ENCODE assay signal across 8 mouse cellular contexts in genomic region chr17:33823171-33823570, GRCm38 (mm10). TPM values are rescaled to one million over a fixed set of nuclear protein-coding genes. Genes with fewer than 3 reads are reported as not detected.
DNase-seq lines count a peak whose midpoint lies in the region; ATAC-seq and TF ChIP-seq lines count a peak whose summit lies in the region.
"Not testable (repeated sequence)": the region's sequence is repeated elsewhere in the genome, so short reads cannot be mapped to it uniquely, and the experiment has no call there.

No protein-coding gene starts in this region.

- peaks cover 56% of the 10 kb centered on the region for H3K36me3 ChIP-seq in C2C12 (ENCODE audit: control insufficient read depth, insufficient read depth)
- H3K36me3 ChIP-seq in forebrain, embryonic 14.5 days (ENCODE audit: control insufficient read depth, insufficient read depth, low read length): peaks cover 54% of the 10 kb centered on the region
- peaks cover 35% of the 10 kb centered on the region for H3K36me3 ChIP-seq in heart, embryonic 16.5 days (ENCODE audit: control insufficient read depth, insufficient read depth)
- H3K36me3 ChIP-seq in intestine, postnatal 0 days (ENCODE audit: control insufficient read depth, insufficient read depth): peaks cover 60% of the 10 kb centered on the region
- H3K36me3 ChIP-seq in liver, adult 2 months (ENCODE audit: control insufficient read depth, insufficient read depth, low read length): peaks cover 20% of the 10 kb centered on the region
- H3K36me3 ChIP-seq in macrophage (ENCODE audit: inconsistent target): peaks cover 17% of the 10 kb centered on the region; the same call in 1 of the 2 replicates
- H3K36me3 ChIP-seq in neural tube, embryonic 13.5 days: peaks cover 45% of the 10 kb centered on the region

- peak overlapping the region; percentile 93 for H3K4me2 ChIP-seq in forebrain, embryonic 14.5 days (ENCODE audit: low read length)
- H3K4me2 ChIP-seq in heart, embryonic 16.5 days (ENCODE audit: low read depth, low read length): peak overlapping the region; percentile 90
- peak overlapping the region; percentile 74 for H3K4me2 ChIP-seq in intestine, postnatal 0 days (replicated peaks; ENCODE audit: low read depth)
- peak overlapping the region; percentile 98 for H3K4me2 ChIP-seq in neural tube, embryonic 13.5 days

- peaks cover 50% of the 10 kb centered on the region for H3K79me3 ChIP-seq in C2C12 (ENCODE audit: low read depth)

- not testable (repeated sequence) for ATAC-seq in forebrain, embryonic 14.5 days; heart, embryonic 16.5 days (replicated peaks; ENCODE audit: extremely low read depth, insufficient read depth, low FRiP score); intestine, postnatal 0 days; neural tube, embryonic 13.5 days (ENCODE audit: low read depth)

- H3K27ac ChIP-seq in cortical plate, adult 2 months (ENCODE audit: insufficient read depth, low read length); forebrain, embryonic 14.5 days (ENCODE audit: low read depth, low read length); heart, embryonic 16.5 days (ENCODE audit: low read length); intestine, postnatal 0 days (ENCODE audit: low read depth, low read length); liver, adult 2 months (replicated peaks; ENCODE audit: insufficient read depth, low read depth, low read length); neural tube, embryonic 13.5 days (replicated peaks): not testable (repeated sequence)
- H3K27ac ChIP-seq in macrophage: peak overlapping the region; percentile 82; the same call in 1 of the 2 replicates

- H3K27me3 ChIP-seq in C2C12 (ENCODE audit: control insufficient read depth, insufficient read depth, insufficient read length); forebrain, embryonic 14.5 days (replicated peaks; ENCODE audit: control insufficient read depth, insufficient read depth, low read length); heart, embryonic 16.5 days (ENCODE audit: control insufficient read depth, insufficient read depth, low read length); intestine, postnatal 0 days (replicated peaks; ENCODE audit: control insufficient read depth, insufficient read depth, low read length); liver, adult 2 months (ENCODE audit: control insufficient read depth, insufficient read depth, low read length); neural tube, embryonic 13.5 days: not testable (repeated sequence)

- TF ChIP-seq POLR2A in cortical plate, adult 2 months (IDR thresholded peaks at IDR 0.05; ENCODE audit: extremely low read depth, insufficient read depth, low read length); liver, adult 2 months (IDR thresholded peaks at IDR 0.05; ENCODE audit: extremely low read depth, insufficient read depth, low read length): not testable (repeated sequence)

- H3K9me3 ChIP-seq in forebrain, embryonic 14.5 days (replicated peaks; ENCODE audit: control insufficient read depth, low read length); heart, embryonic 16.5 days (replicated peaks; ENCODE audit: control insufficient read depth, low read length); intestine, postnatal 0 days (ENCODE audit: control insufficient read depth); neural tube, embryonic 13.5 days: not testable (repeated sequence)

- H3K79me2 ChIP-seq in C2C12 (ENCODE audit: control insufficient read depth, insufficient read depth) (peaks cover 78% of the 10 kb centered on the region), macrophage (ENCODE audit: inconsistent target) (peaks cover 59% of the 10 kb centered on the region)
- H3K79me2 ChIP-seq in liver, adult 2 months (ENCODE audit: control insufficient read depth, insufficient read depth, low read length): not testable (repeated sequence)

- peak overlapping the region; percentile 75 for H3K9ac ChIP-seq in forebrain, embryonic 14.5 days (ENCODE audit: low read length)
- H3K9ac ChIP-seq in heart, embryonic 16.5 days (ENCODE audit: low read length): peak overlapping the region; percentile 89
- H3K9ac ChIP-seq in intestine, postnatal 0 days (ENCODE audit: low read depth, low read length): peak overlapping the region; percentile 86
- peak overlapping the region; percentile 64; the same call in 1 of the 2 replicates for H3K9ac ChIP-seq in liver, adult 2 months (ENCODE audit: low read depth, low read length)
- peak overlapping the region; percentile 88 for H3K9ac ChIP-seq in neural tube, embryonic 13.5 days

- 84% methylated on average over 8 of the region's 8 CpGs for WGBS in forebrain, embryonic 14.5 days
- WGBS in heart, embryonic 16.5 days: 74% methylated on average over 8 of the region's 8 CpGs
- WGBS in intestine, postnatal 0 days: 57% methylated on average over 8 of the region's 8 CpGs
- 72% methylated on average over 8 of the region's 8 CpGs for WGBS in liver, adult 2 months
- WGBS in macrophage (ENCODE audit: missing documents): 79% methylated on average over 8 of the region's 8 CpGs
- 77% methylated on average over 8 of the region's 8 CpGs for WGBS in neural tube, embryonic 13.5 days

- peak overlapping the region; percentile 82 for H3ac ChIP-seq in C2C12 (ENCODE audit: control insufficient read depth, insufficient read length, low read depth)

- H3K4me1 ChIP-seq in cortical plate, adult 2 months (ENCODE audit: control insufficient read depth, insufficient read depth, low read length); intestine, postnatal 0 days (replicated peaks; ENCODE audit: control insufficient read depth, insufficient read depth, low read length): not testable (repeated sequence)
- peaks cover 14% of the 10 kb centered on the region for H3K4me1 ChIP-seq in forebrain, embryonic 14.5 days (ENCODE audit: control insufficient read depth, insufficient read depth, low read length)
- H3K4me1 ChIP-seq in heart, embryonic 16.5 days (ENCODE audit: control insufficient read depth, insufficient read depth, low read length): peaks cover 34% of the 10 kb centered on the region
- H3K4me1 ChIP-seq in liver, adult 2 months (ENCODE audit: control insufficient read depth, insufficient read depth, low read length): peaks cover 22% of the 10 kb centered on the region
- H3K4me1 ChIP-seq in neural tube, embryonic 13.5 days (replicated peaks): peaks cover 66% of the 10 kb centered on the region

- not testable (repeated sequence) for TF ChIP-seq CTCF in C2C12 (IDR thresholded peaks at IDR 0.05; ENCODE audit: control insufficient read depth, insufficient read depth, insufficient read length); cortical plate, adult 2 months (IDR thresholded peaks at IDR 0.05; ENCODE audit: extremely low read depth, insufficient read depth, low read length); intestine, postnatal 0 days (IDR thresholded peaks at IDR 0.05; ENCODE audit: low read depth); liver, adult 2 months (IDR thresholded peaks at IDR 0.05; ENCODE audit: low read depth, low read length)

- H3K4me3 ChIP-seq in C2C12 (ENCODE audit: insufficient read depth, poor library complexity, severe bottlenecking): peak overlapping the region; percentile 89
- H3K4me3 ChIP-seq in cortical plate, adult 2 months (ENCODE audit: insufficient read depth, low read length): peak overlapping the region; percentile 80; the same call in 1 of the 2 replicates
- H3K4me3 ChIP-seq in forebrain, embryonic 14.5 days (ENCODE audit: low read depth, low read length): peak overlapping the region; percentile 65
- H3K4me3 ChIP-seq in heart, embryonic 16.5 days (ENCODE audit: low read length): peak overlapping the region; percentile 90
- H3K4me3 ChIP-seq in intestine, postnatal 0 days (ENCODE audit: low read depth, low read length): peak overlapping the region; percentile 78
- H3K4me3 ChIP-seq in liver, adult 2 months (ENCODE audit: insufficient read depth, low read depth, low read length): not testable (repeated sequence)
- peak overlapping the region; percentile 87 for H3K4me3 ChIP-seq in macrophage (ENCODE audit: inconsistent target)
- peak overlapping the region; percentile 81 for H3K4me3 ChIP-seq in neural tube, embryonic 13.5 days

- not testable (repeated sequence) for DNase-seq in forebrain, embryonic 14.5 days (ENCODE audit: low spot score); liver, adult 2 months (ENCODE audit: extremely low read depth, low read depth, low spot score)

RNA-seq across cellular contexts. Expression of gene Rps28, which starts 1.2 kb away (rescaled TPM):
- 8,619 TPM for polyA plus RNA-seq in C2C12 (2012; fragmentation: generic; extraction: Trizol)
- 587 and 641 TPM in 2 replicates for polyA plus RNA-seq in cortical plate, adult 2 months (2012; rRNA removed)
- polyA plus RNA-seq in forebrain, embryonic 14.5 days (2014; fragmentation: Nextera tagmentation; extraction: Ambion mirVana): 624 and 885 TPM in 2 replicates
- polyA plus RNA-seq in heart, embryonic 16.5 days (2015; fragmentation: Nextera tagmentation; extraction: Ambion mirVana): 388 and 436 TPM in 2 replicates
- polyA plus RNA-seq in intestine, postnatal 0 days (2015; fragmentation: Nextera tagmentation; extraction: Ambion mirVana): 831 and 858 TPM in 2 replicates
- 275 and 294 TPM in 2 replicates for total RNA-seq in liver, adult 2 months (2014; rRNA removed)
- 374 and 500 TPM in 2 replicates for polyA plus RNA-seq in liver, adult 2 months (2012; rRNA removed)
- total RNA-seq in macrophage (2018; cell fraction: chromatin; rRNA removed): 100 to 1,000 TPM in 3 of 26 experiments, 10 to 100 TPM in 23; 38.9 to 293 (median 68.4) TPM
- total RNA-seq in macrophage (2018; cell fraction: cytosol; rRNA removed): 1,000 to 10,000 TPM in 25 of 26 experiments, 100 to 1,000 TPM in 1; 906 to 2,967 (median 1,656) TPM
- total RNA-seq in macrophage (2018; cell fraction: nucleus; rRNA removed): 100 to 1,000 TPM; 206 to 479 (median 301) TPM
- 746 to 2,425 TPM (median 1,878 TPM) in 3 replicates for polyA plus RNA-seq in macrophage (2018)
- 530 and 625 TPM in 2 replicates for polyA plus RNA-seq in neural tube, embryonic 13.5 days (2015; fragmentation: Nextera tagmentation; extraction: Ambion mirVana)

RNA-seq across cellular contexts. Expression of gene Ndufa7, which starts 1.2 kb away (rescaled TPM):
- polyA plus RNA-seq in C2C12 (2012; fragmentation: generic; extraction: Trizol) (493 TPM), macrophage (2018) (105 to 236 TPM (median 213 TPM) in 3 replicates)
- polyA plus RNA-seq in cortical plate, adult 2 months (2012; rRNA removed): 304 and 328 TPM in 2 replicates
- polyA plus RNA-seq in forebrain, embryonic 14.5 days (2014; fragmentation: Nextera tagmentation; extraction: Ambion mirVana): 461 and 608 TPM in 2 replicates
- polyA plus RNA-seq in heart, embryonic 16.5 days (2015; fragmentation: Nextera tagmentation; extraction: Ambion mirVana): 535 and 549 TPM in 2 replicates
- polyA plus RNA-seq in intestine, postnatal 0 days (2015; fragmentation: Nextera tagmentation; extraction: Ambion mirVana): 503 and 513 TPM in 2 replicates
- 214 and 217 TPM in 2 replicates for total RNA-seq in liver, adult 2 months (2014; rRNA removed)
- 372 and 457 TPM in 2 replicates for polyA plus RNA-seq in liver, adult 2 months (2012; rRNA removed)
- total RNA-seq in macrophage (2018; cell fraction: chromatin; rRNA removed): 10 to 100 TPM; 12.7 to 74.3 (median 29.7) TPM
- 100 to 1,000 TPM; 139 to 235 (median 177) TPM for total RNA-seq in macrophage (2018; cell fraction: cytosol; rRNA removed)
- total RNA-seq in macrophage (2018; cell fraction: nucleus; rRNA removed): 10 to 100 TPM; 24.5 to 69.4 (median 36.2) TPM
- 558 and 559 TPM in 2 replicates for polyA plus RNA-seq in neural tube, embryonic 13.5 days (2015; fragmentation: Nextera tagmentation; extraction: Ambion mirVana)

RNA-seq across cellular contexts. Expression of gene Kank3, which starts 12.9 kb away (rescaled TPM):
- polyA plus RNA-seq in C2C12 (2012; fragmentation: generic; extraction: Trizol) (5.0 TPM), macrophage (2018) (5.5 to 10.9 TPM (median 9.8 TPM) in 3 replicates)
- polyA plus RNA-seq in cortical plate, adult 2 months (2012; rRNA removed): 59.0 and 69.7 TPM in 2 replicates
- polyA plus RNA-seq in forebrain, embryonic 14.5 days (2014; fragmentation: Nextera tagmentation; extraction: Ambion mirVana): 35.6 and 37.2 TPM in 2 replicates
- 48.5 and 58.7 TPM in 2 replicates for polyA plus RNA-seq in heart, embryonic 16.5 days (2015; fragmentation: Nextera tagmentation; extraction: Ambion mirVana)
- 14.8 and 14.9 TPM in 2 replicates for polyA plus RNA-seq in intestine, postnatal 0 days (2015; fragmentation: Nextera tagmentation; extraction: Ambion mirVana)
- total RNA-seq in liver, adult 2 months (2014; rRNA removed): 6.0 and 7.3 TPM in 2 replicates
- polyA plus RNA-seq in liver, adult 2 months (2012; rRNA removed): 9.5 and 13.4 TPM in 2 replicates
- total RNA-seq in macrophage (2018; cell fraction: chromatin; rRNA removed): 10 to 100 TPM in 16 of 26 experiments, 1 to 10 TPM in 10; 2.1 to 46.8 (median 13.0) TPM
- total RNA-seq in macrophage (2018; cell fraction: cytosol; rRNA removed): 10 to 100 TPM in 1 of 26 experiments, 1 to 10 TPM in 25; 2.3 to 10.2 (median 4.6) TPM
- total RNA-seq in macrophage (2018; cell fraction: nucleus; rRNA removed): 10 to 100 TPM in 15 of 26 experiments, 1 to 10 TPM in 11; 3.9 to 37.0 (median 11.8) TPM
- polyA plus RNA-seq in neural tube, embryonic 13.5 days (2015; fragmentation: Nextera tagmentation; extraction: Ambion mirVana): 36.2 and 40.3 TPM in 2 replicates

RNA-seq across cellular contexts. Expression of gene Cd320, which starts 19.7 kb away (rescaled TPM):
- polyA plus RNA-seq in C2C12 (2012; fragmentation: generic; extraction: Trizol): 77.8 TPM
- polyA plus RNA-seq in cortical plate, adult 2 months (2012; rRNA removed): 30.0 and 33.0 TPM in 2 replicates
- polyA plus RNA-seq in forebrain, embryonic 14.5 days (2014; fragmentation: Nextera tagmentation; extraction: Ambion mirVana): 66.8 and 86.0 TPM in 2 replicates
- 37.6 and 41.9 TPM in 2 replicates for polyA plus RNA-seq in heart, embryonic 16.5 days (2015; fragmentation: Nextera tagmentation; extraction: Ambion mirVana)
- 16.8 and 17.6 TPM in 2 replicates for polyA plus RNA-seq in intestine, postnatal 0 days (2015; fragmentation: Nextera tagmentation; extraction: Ambion mirVana)
- total RNA-seq in liver, adult 2 months (2014; rRNA removed): 7.1 and 7.5 TPM in 2 replicates
- polyA plus RNA-seq in liver, adult 2 months (2012; rRNA removed): 13.0 and 16.9 TPM in 2 replicates
- 1 to 10 TPM in 11 of 26 experiments, under 1 TPM in 8, not detected in 7; 0.41 to 3.8 (median 1.4) TPM for total RNA-seq in macrophage (2018; cell fraction: chromatin; rRNA removed)
- 1 to 10 TPM; 1.7 to 5.6 (median 3.7) TPM for total RNA-seq in macrophage (2018; cell fraction: cytosol; rRNA removed)
- total RNA-seq in macrophage (2018; cell fraction: nucleus; rRNA removed): 1 to 10 TPM in 19 of 26 experiments, under 1 TPM in 5, not detected in 2; 0.62 to 6.4 (median 2.1) TPM
- 2.0 to 5.0 TPM (median 4.1 TPM) in 3 replicates for polyA plus RNA-seq in macrophage (2018)
- 52.7 and 57.4 TPM in 2 replicates for polyA plus RNA-seq in neural tube, embryonic 13.5 days (2015; fragmentation: Nextera tagmentation; extraction: Ambion mirVana)

RNA-seq across cellular contexts. Expression of gene Angptl4, which starts 41.5 kb away (rescaled TPM):
- polyA plus RNA-seq in C2C12 (2012; fragmentation: generic; extraction: Trizol) (212 TPM), macrophage (2018) (5.8 to 23.0 TPM (median 12.1 TPM) in 3 replicates)
- polyA plus RNA-seq in cortical plate, adult 2 months (2012; rRNA removed): 2.4 and 2.9 TPM in 2 replicates
- polyA plus RNA-seq in forebrain, embryonic 14.5 days (2014; fragmentation: Nextera tagmentation; extraction: Ambion mirVana): 15.2 and 15.8 TPM in 2 replicates
- 16.4 and 20.5 TPM in 2 replicates for polyA plus RNA-seq in heart, embryonic 16.5 days (2015; fragmentation: Nextera tagmentation; extraction: Ambion mirVana)
- 26.7 and 33.5 TPM in 2 replicates for polyA plus RNA-seq in intestine, postnatal 0 days (2015; fragmentation: Nextera tagmentation; extraction: Ambion mirVana)
- 129 and 142 TPM in 2 replicates for total RNA-seq in liver, adult 2 months (2014; rRNA removed)
- polyA plus RNA-seq in liver, adult 2 months (2012; rRNA removed): 28.1 and 49.5 TPM in 2 replicates
- 1 to 10 TPM in 8 of 26 experiments, under 1 TPM in 6, not detected in 12; 0.33 to 6.1 (median 1.4) TPM for total RNA-seq in macrophage (2018; cell fraction: chromatin; rRNA removed)
- 10 to 100 TPM in 1 of 26 experiments, 1 to 10 TPM in 11, under 1 TPM in 12, not detected in 2; 0.07 to 16.5 (median 0.97) TPM for total RNA-seq in macrophage (2018; cell fraction: cytosol; rRNA removed)
- total RNA-seq in macrophage (2018; cell fraction: nucleus; rRNA removed): 1 to 10 TPM in 11 of 26 experiments, under 1 TPM in 3, not detected in 12; 0.26 to 9.6 (median 1.9) TPM
- polyA plus RNA-seq in neural tube, embryonic 13.5 days (2015; fragmentation: Nextera tagmentation; extraction: Ambion mirVana): 22.8 and 24.5 TPM in 2 replicates
